Mouse (Mus musculus) frontal cortex, adult 2 months (tissue): ENCODE data around the gene Tmem251. TPM values are rescaled to one million over a fixed set of nuclear protein-coding genes. Genes with fewer than 3 reads are reported as not detected.

ENCODE experiments used
- polyA plus RNA-seq: library from polyadenylated mRNA; depleted of rRNA; stranded (reverse); fragments of >200 nt; gene quantifications from 2 replicates; pipeline ENCODE4 v1.2.3, GENCODE M21; 2012; rRNA removed

Gene Tmem251
- polyA plus RNA-seq, 1 experiment = 3.9 TPM

Other genes with a start within 250 kb of the Tmem251 start
- 145 and 167 TPM in 2 replicates for gene Chga, start 188.8 kb upstream of the Tmem251 start, polyA plus RNA-seq
- gene Itpk1, start 38.8 kb upstream of the Tmem251 start, polyA plus RNA-seq = 45.0 and 46.4 TPM in 2 replicates
- 8.4 and 12.4 TPM in 2 replicates for gene Moap1, start 101 bp upstream of the Tmem251 start, polyA plus RNA-seq
- not detected in 2 replicates for gene Gm28051, start 14.0 kb downstream of the Tmem251 start, polyA plus RNA-seq
- 10.7 and 12.4 TPM in 2 replicates for gene Gon7, start 14.0 kb downstream of the Tmem251 start, polyA plus RNA-seq
- gene Ubr7, start 14.2 kb downstream of the Tmem251 start, polyA plus RNA-seq = 29.8 and 31.0 TPM in 2 replicates
- 28.2 and 30.8 TPM in 2 replicates for gene Gm20604, start 14.9 kb downstream of the Tmem251 start, polyA plus RNA-seq
- gene Btbd7, start 134.7 kb downstream of the Tmem251 start, polyA plus RNA-seq = 12.7 and 14.9 TPM in 2 replicates
- gene Cox8c, start 155.6 kb downstream of the Tmem251 start, polyA plus RNA-seq = not detected in 2 replicates
- gene Unc79, start 205.1 kb downstream of the Tmem251 start, polyA plus RNA-seq = 37.7 and 41.8 TPM in 2 replicates